Mouse (Mus musculus): Measurements from ENCODE around the gene Cd79a.
A peak's percentile ranks its signal among the peaks of the same experiment; 100 is the strongest.

The Cd79a gene

DNA sequence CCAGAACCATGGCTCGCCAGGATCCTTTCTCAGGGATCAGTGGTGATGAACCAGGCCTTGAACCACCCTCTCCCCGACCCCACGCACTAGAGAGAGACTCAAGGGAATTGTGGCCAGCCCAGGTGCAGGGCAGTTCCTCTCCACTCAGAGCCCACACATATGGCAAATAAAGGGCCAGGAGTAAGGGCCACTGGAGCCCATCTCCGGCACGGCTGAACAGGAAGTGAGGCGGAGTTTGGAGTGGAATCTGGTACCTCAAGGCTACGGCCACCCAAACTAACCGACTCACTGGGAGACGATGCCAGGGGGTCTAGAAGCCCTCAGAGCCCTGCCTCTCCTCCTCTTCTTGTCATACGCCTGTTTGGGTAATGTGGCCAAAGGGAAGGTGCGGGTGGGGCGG lies at the start of gene Cd79a:
Gene Cd79a (plus strand): TSS at position 158 of the 400 bp plus-strand sequence.
- DNase-seq = no peak

DNA sequence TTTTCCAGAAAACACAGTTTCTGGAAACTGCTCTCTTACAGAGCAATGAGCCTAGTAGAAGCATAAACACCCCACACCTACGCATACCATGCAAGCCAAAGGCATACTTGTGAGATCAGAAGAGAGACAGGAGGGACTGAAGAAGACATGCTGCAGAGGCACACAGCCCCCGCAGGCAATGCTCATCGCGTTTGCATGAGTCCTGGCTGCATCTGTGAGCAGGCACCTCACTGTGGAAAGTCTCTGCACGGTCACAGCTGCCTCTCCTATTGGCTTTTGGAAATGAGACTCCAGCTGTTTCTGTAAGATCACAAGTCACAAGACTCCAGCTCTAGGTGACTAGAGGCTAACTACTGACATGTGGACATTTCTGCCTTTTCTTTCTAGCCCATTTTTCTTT lies 47.0 kb upstream of the Cd79a start:
- DNase-seq = no peak

GRCm38 (mm10) chr7:24850899-24851303 lies 46.3 kb upstream of the Cd79a start:
- no peak for DNase-seq

DNA sequence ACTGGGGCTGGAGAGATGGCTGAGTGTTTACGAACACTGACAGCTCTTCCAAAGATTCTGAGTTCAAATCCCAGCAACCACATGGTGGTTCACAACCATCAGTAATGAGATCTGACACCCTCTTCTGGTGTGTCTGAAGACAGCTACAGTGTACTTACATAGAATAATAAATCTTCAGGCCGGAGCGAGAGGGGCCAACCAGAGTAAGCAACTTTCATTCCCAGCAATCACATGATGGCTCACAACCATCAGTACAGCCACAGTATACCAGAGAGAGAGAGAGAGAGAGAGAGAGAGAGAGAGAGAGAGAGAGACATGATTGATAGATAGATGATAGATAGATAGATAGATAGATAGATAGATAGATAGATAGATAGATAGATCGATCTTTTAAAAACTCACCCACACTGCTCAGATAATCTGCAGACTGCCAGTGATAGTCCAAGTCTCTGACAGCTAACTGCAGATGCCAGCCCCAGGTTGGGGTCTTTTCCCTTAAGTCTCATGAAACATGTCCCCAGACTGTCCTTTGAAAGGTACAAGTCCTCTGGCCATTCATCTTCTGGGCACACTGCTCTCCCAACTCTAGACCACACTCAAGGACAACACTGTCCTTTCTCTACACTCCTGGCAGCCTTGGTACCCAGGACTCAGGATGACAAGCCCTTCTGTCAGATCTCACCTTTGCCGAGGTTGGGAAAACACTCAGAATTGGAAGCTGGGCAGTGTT lies 45.4 kb upstream of the Cd79a start:
- DNase-seq = no peak

DNA sequence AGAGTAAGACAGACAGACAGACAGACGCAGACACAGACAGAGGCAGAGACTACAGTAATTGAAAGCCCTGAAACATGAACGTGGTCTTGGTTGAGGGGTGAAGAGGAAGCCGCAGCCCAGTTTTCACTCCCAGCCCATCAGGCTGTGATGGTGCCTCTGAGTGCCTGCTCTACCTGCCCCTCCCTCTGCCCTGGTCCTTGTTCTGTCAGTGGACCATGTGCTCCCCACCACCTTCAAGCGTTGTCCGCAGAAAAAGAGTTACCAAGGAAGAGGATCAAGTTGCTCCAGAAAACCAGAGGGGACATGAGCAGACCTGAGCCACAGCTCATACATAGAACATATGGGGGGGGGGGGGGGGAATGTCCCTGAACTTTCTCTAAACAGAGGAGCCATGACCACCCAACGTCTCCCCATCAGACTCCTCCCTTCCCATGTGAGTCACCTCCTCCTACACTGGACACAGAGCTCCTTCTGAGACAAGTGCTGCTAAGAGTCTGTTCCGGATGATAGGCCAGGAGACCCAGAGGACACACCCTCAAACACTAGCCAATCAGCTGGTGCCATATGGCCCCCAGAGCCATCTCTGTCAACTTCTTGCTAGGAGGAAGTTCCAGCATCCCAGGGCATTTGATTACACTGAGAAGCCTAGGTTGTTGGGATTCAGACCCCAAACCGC lies 44.5 kb upstream of the Cd79a start:
- no peak for DNase-seq

GRCm38 (mm10) chr7:24853233-24853563 lies 44.0 kb upstream of the Cd79a start:
- no peak for DNase-seq

DNA sequence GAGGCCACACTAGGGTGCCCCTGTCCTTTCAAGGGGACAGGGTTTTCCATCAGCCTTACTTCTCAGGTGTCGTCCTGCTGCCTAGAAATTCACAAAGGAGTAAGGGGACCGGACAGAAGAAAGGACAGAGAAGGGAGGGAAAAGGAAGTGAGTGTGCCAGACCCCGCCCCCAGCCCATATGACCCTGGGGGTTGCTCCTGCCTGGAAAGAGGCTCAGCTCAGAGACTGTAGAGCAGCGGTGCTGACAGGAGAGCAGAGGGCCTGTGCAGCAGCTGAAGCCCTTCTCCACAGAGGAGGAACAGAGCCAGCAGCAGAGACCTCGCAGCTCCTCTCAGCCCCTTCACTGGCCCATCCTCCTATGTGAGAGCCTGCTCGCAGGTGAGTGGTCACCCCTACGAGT lies 43.5 kb upstream of the Cd79a start:
- no peak for DNase-seq

- DNase-seq = no peak
These were observed 40.6 kb upstream of the Cd79a start for GRCm38 (mm10) chr7:24856460-24857120.

GRCm38 (mm10) chr7:24859234-24859633 lies 37.9 kb upstream of the Cd79a start:
- DNase-seq = no peak

DNA sequence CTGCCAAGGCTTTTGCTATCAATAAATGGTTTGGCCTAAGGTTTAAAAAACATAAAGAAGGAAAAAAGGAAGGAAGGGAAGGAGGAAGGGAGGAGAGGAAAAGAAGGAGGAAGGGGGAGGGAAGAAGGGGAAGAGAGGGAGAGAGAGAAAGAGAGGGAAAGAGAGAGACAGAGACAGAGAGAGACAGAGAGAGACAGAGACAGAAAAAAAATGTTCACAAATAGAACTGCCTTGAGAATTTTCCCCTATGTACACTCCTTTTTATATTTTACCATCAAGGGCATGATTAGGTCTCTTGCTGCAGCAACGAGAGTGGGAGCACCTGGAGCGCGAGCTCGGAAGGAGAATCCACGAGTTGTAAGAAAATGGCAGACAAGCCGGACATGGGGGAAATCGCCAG lies 35.3 kb upstream of the Cd79a start, which contains the start of gene Gm9844:
Gene Gm9844 (plus strand): TSS at position 301 of the 400 bp plus-strand sequence.
- DNase-seq = no peak

- DNase-seq = no peak
These were observed 34.3 kb upstream of the Cd79a start for GRCm38 (mm10) chr7:24862853-24863252.

GRCm38 (mm10) chr7:24864156-24864555 lies 33.0 kb upstream of the Cd79a start:
- no peak for DNase-seq

- no peak for DNase-seq
These were observed 28.1 kb upstream of the Cd79a start for GRCm38 (mm10) chr7:24869080-24869479.

GRCm38 (mm10) chr7:24869532-24870165 lies 27.5 kb upstream of the Cd79a start, which contains the start of the genes Lypd4 and Dmrtc2:
Lypd4 (minus strand) TSS chr7:24869941.
Dmrtc2 (plus strand) TSS chr7:24870057.
- DNase-seq = no peak

GRCm38 (mm10) chr7:24877588-24877987 lies 19.6 kb upstream of the Cd79a start:
- DNase-seq = no peak

GRCm38 (mm10) chr7:24879620-24880019 lies 17.6 kb upstream of the Cd79a start:
- DNase-seq = no peak

DNA sequence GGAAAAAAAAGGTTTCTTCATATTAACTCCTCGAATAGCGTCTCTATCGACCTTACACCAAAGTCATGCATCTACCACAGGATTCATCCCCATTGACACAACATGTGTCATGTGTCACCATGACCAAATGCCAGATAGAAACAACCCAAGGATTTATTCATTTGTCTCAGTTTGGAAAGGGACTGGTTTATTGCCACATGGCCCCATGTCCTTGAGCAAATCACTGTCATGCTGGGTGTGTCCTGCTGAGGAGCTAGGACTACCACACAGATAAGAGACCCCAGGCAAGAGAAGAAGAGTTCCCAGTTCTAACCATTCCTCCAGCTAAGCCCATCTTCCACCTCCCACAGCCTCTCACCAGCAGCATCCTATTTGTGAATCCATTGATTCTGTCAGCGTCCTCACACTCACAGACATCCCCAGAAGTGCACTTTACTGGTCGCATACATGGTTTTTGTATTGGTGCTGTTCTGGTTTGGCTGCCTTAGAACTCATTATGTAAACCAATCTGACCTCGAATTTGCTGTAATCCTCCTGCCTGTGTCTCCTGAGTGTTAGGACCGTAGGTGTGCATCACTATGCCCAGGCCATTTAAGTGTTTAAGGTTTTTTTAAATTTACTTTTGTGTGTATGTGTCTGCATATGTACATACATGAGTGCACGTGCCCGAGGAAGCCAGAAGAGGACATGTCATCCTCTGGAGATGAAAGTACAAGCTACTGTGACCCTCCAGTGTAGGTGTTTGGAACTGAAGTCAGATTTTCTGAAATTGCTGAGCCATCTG lies 14.6 kb upstream of the Cd79a start:
- DNase-seq = no peak

GRCm38 (mm10) chr7:24883896-24884692 lies 13.1 kb upstream of the Cd79a start, which contains the start of gene Rps19:
Rps19 (plus strand) TSS chr7:24884371.
- peak; percentile 98 for DNase-seq

DNA sequence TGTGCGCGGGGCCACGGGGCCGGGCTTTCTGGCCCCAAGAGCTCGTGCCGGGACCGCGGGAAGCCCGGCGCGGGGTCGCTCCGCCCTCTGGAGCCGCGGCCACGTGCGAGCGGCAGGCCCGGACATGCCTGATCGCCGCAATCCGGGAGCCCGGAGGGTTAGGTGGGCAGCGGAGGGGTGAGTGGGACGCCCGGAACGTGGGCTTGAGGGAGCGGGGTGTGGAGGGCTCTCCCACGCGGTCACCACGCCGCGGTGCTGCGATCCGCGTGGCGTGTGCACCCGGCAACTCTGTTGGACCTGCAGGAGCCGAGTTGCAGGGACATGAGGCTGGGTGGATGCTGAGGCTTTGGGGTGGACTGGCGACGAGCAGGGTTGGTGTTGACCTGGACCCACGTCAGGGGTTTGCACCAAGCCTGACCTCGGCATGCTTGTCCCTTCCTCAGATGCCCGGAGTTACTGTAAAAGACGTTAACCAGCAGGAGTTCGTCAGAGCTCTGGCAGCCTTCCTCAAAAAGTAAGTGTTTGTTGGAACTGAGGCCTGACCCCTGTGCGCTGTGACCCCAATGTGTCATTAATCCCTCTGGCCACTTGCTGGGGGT lies 12.4 kb upstream of the Cd79a start:
- no peak for DNase-seq

DNA sequence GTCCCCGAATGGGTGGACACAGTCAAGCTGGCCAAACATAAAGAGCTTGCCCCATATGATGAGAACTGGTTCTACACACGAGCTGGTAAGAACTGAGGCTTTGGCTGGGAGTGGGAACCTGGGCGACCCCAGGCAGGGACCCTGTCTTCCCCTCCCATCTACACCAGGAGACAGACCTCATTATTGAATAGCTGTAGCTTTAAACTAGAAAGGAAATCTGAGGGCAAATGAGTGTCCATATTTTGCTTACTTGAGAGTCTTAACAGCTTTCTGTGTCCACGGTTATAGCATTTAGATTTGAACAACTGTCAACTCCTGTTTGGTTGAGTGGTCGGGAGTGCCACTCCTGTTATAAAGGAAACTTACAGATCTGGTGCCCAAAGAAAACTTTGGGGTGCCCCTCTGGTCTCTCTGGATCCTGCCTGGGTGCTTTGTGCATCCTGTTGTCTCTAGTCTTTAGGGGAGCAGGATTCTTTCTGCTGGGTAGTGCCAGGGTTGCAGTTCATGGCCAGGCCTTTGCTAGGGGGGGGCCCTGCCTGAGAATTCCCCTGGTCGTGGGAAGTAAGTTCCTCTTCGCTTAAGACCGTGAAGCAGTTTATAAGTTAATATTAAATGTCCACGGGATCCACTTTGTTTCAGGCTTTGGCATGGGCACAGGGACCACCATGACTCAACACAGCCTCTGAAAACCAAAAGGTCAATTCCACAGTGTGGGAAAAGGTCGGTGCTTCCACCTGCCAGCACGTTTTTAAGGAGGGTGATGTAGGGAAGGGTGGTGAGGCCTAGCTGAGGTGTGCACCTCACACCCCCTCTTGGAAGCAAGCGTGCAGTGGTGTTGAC lies 11.5 kb upstream of the Cd79a start:
- no peak for DNase-seq
